Mouse (Mus musculus) left cerebral cortex, adult 2 months (tissue): ENCODE results near the gene Dpp6. TPM values are rescaled to one million over a fixed set of nuclear protein-coding genes. Genes with fewer than 3 reads are reported as not detected.

Experiments
- DNase-seq, 2 experiments: peaks; one replicate each; pipeline ENCODE4 v3.0.0; 2021 to 2022; ENCODE audit warnings: low spot score in 2 of 2, mixed read lengths in 1 of 2; ENCODE audit errors: extremely low spot score in 1 of 2
- H3K27ac ChIP-seq: fragments of 200-600 bp; 2 replicates; pipeline ENCODE4 v1.8.1; 2022
- H3K4me3 ChIP-seq: fragments of 200-600 bp; 2 replicates; pipeline ENCODE4 v1.8.1; 2022
- CTCF ChIP-seq: fragments of 200-600 bp; IDR thresholded peaks from 2 replicates; pipeline ENCODE4 v1.8.1; 2022; ENCODE audit warnings: antibody characterized with exemption, mild to moderate bottlenecking, moderate library complexity
- intact Hi-C: fragments of 180-260 bp; cut with DNase I; formaldehyde crosslinking; loops from one replicate; pipeline ENCODE4 v1.15.1; 2025
- total RNA-seq, 2 experiments: library from RNA; stranded (reverse); gene quantifications; 2 replicates each; pipeline ENCODE4 v1.2.3; 2021

Dpp6 gene
- total RNA-seq, 2 experiments from 2014 or later = 174 to 183 TPM

- no peak for TF ChIP-seq CTCF
- intact Hi-C loops = no loop called here
- no peak for DNase-seq
- no peak overlapping the region for H3K4me3 ChIP-seq
- H3K27ac ChIP-seq = no peak overlapping the region
Observed at GRCm38 (mm10) chr5:27265281-27265680, 448.3 kb downstream of the Dpp6 start.

- Histone ChIP-seq H3K4me3 (no peak overlapping the region), H3K27ac (no peak overlapping the region)
- intact Hi-C loops = no loop called here
- DNase-seq = no peak
- no peak for TF ChIP-seq CTCF
Observed at GRCm38 (mm10) chr5:27271336-27271735, 454.3 kb downstream of the Dpp6 start.

GRCm38 (mm10) chr5:27274781-27275395 lies 457.9 kb downstream of the Dpp6 start:
- intact Hi-C loops = no loop called here
- no peak for DNase-seq

DNA sequence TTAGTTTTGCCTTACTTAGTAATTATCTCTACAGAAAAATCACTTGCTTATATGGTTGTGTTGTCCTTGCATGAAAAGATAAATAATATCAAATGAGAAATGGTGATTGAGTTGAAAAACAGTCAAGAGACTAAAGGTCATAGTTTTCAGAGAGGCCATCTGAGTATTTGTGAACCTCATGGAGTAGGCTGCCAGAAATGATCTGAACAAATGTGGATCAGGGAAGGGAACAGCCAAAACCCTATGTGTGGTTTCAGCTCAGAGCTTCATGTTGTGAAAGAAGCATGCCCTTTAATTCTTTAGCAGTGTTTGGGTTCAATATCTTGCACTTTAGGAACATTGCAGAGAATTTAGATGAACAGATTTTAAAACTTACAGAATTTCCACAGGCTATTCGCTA lies 458.9 kb downstream of the Dpp6 start:
- no peak for DNase-seq
- no peak for TF ChIP-seq CTCF
- intact Hi-C loops = no loop called here
- Histone ChIP-seq H3K4me3 (no peak overlapping the region), H3K27ac (no peak overlapping the region)

More at GRCm38 (mm10) chr5:27274781-27275395, 457.9 kb downstream of the Dpp6 start:
- H3K27ac ChIP-seq = no peak overlapping the region
- no peak for TF ChIP-seq CTCF
- H3K4me3 ChIP-seq = no peak overlapping the region

DNA sequence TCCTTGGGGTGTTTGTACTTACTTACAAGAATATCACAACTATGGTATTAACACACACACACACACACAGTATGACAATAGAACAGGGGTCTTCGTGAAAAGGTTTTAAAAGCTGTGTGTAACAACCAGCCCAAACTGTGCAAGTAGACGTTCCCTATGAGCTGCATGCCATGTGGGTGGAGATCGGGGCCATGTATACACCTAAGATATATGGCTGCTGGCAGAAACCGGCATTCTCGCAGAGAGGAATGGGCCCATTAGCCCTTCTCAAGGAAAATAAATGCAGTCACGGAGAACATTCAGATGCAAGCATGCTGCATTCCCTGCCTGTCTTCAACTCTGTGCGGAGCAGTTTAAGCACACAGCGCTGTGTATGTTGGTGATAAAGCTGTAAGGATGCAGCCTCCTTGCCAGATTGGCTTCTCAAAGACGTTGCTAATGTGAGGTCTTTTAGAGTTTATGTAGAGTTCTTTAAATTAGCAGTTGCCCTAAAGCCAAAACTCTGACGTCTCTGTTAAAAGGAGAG lies 461.2 kb downstream of the Dpp6 start:
- no peak for TF ChIP-seq CTCF
- intact Hi-C loops = no loop called here
- Histone ChIP-seq H3K4me3 (no peak overlapping the region), H3K27ac (no peak overlapping the region)
- no peak for DNase-seq

GRCm38 (mm10) chr5:27286876-27287275 lies 469.9 kb downstream of the Dpp6 start:
- H3K4me3 ChIP-seq = no peak overlapping the region
- DNase-seq = no peak
- no peak for TF ChIP-seq CTCF
- intact Hi-C loops = no loop called here
- no peak overlapping the region for H3K27ac ChIP-seq

DNA sequence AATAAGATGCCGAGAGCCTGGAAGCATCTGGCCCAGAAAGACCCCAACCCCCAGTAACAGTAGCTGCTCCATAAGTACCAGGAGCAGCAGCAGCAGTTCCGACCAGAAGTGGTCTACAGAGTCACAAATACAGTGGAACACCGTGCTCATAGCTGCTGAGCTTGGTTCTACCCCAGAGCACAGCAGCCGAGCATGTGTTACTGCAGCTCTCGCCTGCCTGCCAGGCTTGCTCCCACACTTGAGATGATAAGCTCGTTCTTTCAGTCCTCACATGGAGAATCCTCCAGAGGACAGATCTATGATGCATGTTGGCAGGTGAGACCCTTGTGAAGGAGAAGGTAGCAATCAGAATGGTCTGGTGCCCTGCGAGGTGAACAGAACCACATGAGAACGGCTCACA lies 474.4 kb downstream of the Dpp6 start:
- TF ChIP-seq CTCF = no peak
- intact Hi-C loops = no loop called here
- no peak for DNase-seq
- Histone ChIP-seq H3K4me3 (no peak overlapping the region), H3K27ac (no peak overlapping the region)

DNA sequence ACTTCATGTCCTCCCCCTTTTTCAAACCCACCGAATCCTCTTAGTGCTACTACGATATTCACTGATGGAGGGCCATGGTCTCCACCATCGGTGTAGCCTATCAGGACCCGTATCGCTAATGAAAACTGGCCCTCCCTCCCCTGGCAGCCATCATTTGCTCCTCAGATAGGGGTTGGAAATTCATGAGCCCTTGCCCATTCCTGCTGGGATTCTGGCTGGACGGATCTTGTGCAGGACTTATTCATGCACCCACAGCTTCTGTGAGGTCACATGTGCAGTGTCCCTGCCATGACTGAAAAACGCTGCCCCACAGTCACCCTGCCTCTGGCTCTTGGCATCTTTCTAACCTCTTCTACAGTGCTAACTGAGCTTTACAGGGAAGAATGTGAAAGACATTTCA lies 475.2 kb downstream of the Dpp6 start:
- no peak overlapping the region for H3K27ac ChIP-seq
- DNase-seq = no peak
- H3K4me3 ChIP-seq = no peak overlapping the region
- no peak for TF ChIP-seq CTCF
- intact Hi-C loops = no loop called here

GRCm38 (mm10) chr5:27304115-27304514 lies 487.1 kb downstream of the Dpp6 start:
- H3K4me3 ChIP-seq = no peak overlapping the region
- intact Hi-C loops = no loop called here
- no peak for DNase-seq
- no peak overlapping the region for H3K27ac ChIP-seq
- no peak for TF ChIP-seq CTCF

DNA sequence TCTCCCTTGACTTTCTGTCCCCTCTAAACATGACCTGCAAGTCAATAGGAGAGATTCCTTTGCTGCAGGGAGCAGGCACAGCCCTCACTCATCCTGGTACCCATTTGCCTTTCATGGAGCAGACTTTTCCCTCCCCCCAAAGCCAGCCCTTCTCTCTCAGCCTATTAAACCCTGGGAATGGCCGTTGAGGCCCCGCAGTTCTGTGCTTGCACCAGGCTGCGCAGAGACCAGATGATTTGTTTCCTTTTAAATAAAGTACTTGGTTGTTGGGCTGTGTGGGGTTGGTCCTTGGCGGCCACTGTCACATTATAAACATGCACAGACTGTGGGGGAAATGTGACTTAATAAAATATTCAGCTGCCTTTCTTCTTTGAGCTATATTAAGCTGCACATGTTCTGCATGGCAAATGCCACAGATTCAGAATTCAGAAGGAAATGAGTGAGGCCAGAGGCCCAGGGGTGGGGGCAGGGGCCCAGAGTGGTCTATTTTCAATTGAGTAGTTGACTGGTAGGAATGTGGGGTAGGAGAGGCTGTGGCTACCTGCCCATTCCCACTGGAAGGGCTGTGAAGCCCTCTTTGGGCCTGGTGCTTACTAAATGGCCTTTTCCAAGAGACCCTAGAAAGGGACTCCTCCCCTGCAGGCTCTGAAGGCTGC lies 489.6 kb downstream of the Dpp6 start:
- no peak for TF ChIP-seq CTCF
- H3K4me3 ChIP-seq = no peak overlapping the region
- no peak for DNase-seq
- no peak overlapping the region for H3K27ac ChIP-seq
- intact Hi-C loops = no loop called here

- no peak for TF ChIP-seq CTCF
- DNase-seq = no peak
- no peak overlapping the region for H3K4me3 ChIP-seq
- intact Hi-C loops = no loop called here
- H3K27ac ChIP-seq = no peak overlapping the region
Observed at GRCm38 (mm10) chr5:27310217-27310616, 493.2 kb downstream of the Dpp6 start.

GRCm38 (mm10) chr5:27316674-27317073 lies 499.7 kb downstream of the Dpp6 start:
- H3K4me3 ChIP-seq = no peak overlapping the region
- no peak for DNase-seq
- intact Hi-C loops = no loop called here
- no peak overlapping the region for H3K27ac ChIP-seq
- no peak for TF ChIP-seq CTCF

DNA sequence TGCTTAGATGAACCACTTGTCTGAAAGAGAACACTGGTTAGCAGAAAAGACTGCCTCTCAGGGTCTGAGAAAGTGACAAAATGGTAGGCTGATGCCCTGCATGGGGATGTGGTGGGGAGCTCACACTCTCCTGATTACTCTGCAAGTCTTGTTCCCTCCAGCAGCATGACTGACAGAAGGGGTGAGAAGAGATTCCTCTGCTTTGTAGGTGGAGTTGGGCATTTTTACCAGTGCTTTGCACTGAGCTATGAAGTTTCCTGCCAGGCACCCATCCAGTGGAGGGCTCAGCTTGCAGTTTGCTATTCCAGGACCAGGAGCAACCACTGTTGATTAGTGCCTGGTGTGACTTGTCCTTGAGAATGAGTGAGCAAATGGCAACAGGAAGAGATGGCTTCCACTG lies 500.3 kb downstream of the Dpp6 start:
- H3K4me3 ChIP-seq = no peak overlapping the region
- TF ChIP-seq CTCF = no peak
- intact Hi-C loops = no loop called here
- no peak overlapping the region for H3K27ac ChIP-seq
- DNase-seq = no peak
